Mouse (Mus musculus) forebrain, embryonic 12.5 days (tissue): Measurements from ENCODE around the gene Rnf180. TPM values are rescaled to one million over a fixed set of nuclear protein-coding genes. Genes with fewer than 3 reads are reported as not detected.

Experiments used
- ATAC-seq: fragments of 200-750 bp; cut with Nextera tagmentation; 2 replicates; pipeline ENCODE4 v1.8.0; 2017; ENCODE audit warnings: moderate TSS enrichment; ENCODE audit not compliant: low FRiP score
- H3K27ac ChIP-seq: fragments of 300-500 bp; sonication (generic); 2 replicates; pipeline ENCODE4 v1.5.1; 2016; ENCODE audit warnings: mild to moderate bottlenecking
- H3K27me3 ChIP-seq: fragments of 300-500 bp; sonication (generic); 2 replicates; pipeline ENCODE4 v1.6.1; 2016; ENCODE audit warnings: mild to moderate bottlenecking
- H3K36me3 ChIP-seq: fragments of 300-500 bp; sonication (generic); replicated peaks from 2 replicates; pipeline ENCODE4 v1.6.1; 2016; ENCODE audit warnings: mild to moderate bottlenecking
- H3K4me1 ChIP-seq: fragments of 300-500 bp; sonication (generic); 2 replicates; pipeline ENCODE4 v1.6.1; 2016
- H3K4me2 ChIP-seq: fragments of 300-500 bp; sonication (generic); 2 replicates; pipeline ENCODE4 v1.6.1; 2016; ENCODE audit warnings: mild to moderate bottlenecking, moderate library complexity
- H3K4me3 ChIP-seq: fragments of 300-500 bp; sonication (generic); replicated peaks from 2 replicates; pipeline ENCODE4 v1.5.1; 2016; ENCODE audit warnings: mild to moderate bottlenecking
- H3K9ac ChIP-seq: fragments of 300-500 bp; sonication (generic); 2 replicates; pipeline ENCODE4 v1.6.1; 2016; ENCODE audit warnings: mild to moderate bottlenecking
- H3K9me3 ChIP-seq: fragments of 300-500 bp; sonication (generic); 2 replicates; pipeline ENCODE4 v1.6.1; 2016
- WGBS: fragments of 180-500 bp; shearing (Covaris S2); methylation state at CpG from one replicate; pipeline ENCODE4 v1.1.7; 2016; 5-methylcytosine and 5-hydroxymethylcytosine counted together
- polyA plus RNA-seq: library from polyadenylated mRNA; unstranded; fragments of >200 nt; fragmentation: Nextera tagmentation; extraction: Ambion mirVana; gene quantifications from 2 replicates; pipeline ENCODE4 v1.2.1, GENCODE M21; 2016

Rnf180 gene
- polyA plus RNA-seq, 1 experiment from 2014 or later: 17.9 TPM

DNA sequence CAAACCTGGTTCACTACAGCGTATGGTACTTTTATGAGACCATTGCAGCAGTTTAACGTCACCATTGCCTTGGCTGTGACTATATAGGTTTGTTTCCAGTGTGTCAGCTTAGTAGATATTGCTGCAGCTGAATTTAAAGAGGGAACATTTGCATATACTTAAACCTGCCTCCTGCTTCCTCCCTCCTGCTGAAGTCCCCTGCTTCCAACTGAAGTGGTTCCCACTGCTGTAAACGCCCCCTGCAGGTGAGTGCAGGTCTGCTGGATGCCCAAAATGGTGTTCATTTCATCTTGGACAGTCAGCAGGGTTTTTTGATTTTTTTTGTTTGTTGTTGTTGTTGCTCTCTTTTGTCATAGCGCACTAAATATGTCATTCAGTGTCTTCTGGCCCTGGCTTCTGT lies 140.7 kb downstream of the Rnf180 start:
- Histone ChIP-seq H3K9ac (no peak overlapping the region), H3K4me1 (no peaks in the 10 kb centered on the region), H3K9me3 (no peaks in the 10 kb centered on the region), H3K27ac (no peak overlapping the region), H3K36me3 (no peaks in the 10 kb centered on the region), H3K27me3 (no peaks in the 10 kb centered on the region), H3K4me3 (no peak overlapping the region), H3K4me2 (no peak overlapping the region)
- 56% methylated on average over 4 of the region's 4 CpGs for WGBS
- ATAC-seq: 0 out of 2 replicates have a peak, but pooled peaks have one; percentile 45

DNA sequence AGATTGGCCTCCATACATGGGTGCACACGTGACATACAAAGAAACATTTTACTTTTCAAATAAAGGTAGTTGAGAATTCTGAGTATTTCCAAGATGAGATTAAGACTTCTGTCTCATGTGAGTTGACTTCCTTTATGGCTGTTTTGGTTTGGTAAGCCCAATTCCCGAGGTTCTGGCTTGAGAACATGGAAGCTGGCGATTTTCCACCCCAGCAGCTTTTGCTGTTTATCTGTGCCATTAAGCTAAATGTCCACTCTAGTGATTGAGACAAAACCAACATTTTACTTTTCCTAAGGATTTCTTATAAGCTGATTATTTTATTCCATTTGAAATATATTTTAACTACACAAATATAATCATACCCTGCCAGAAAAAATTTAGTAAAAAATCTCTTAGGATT lies 144.6 kb downstream of the Rnf180 start:
- H3K27ac ChIP-seq: no peak overlapping the region
- WGBS: 90% methylated on average over 3 of the region's 3 CpGs
- H3K4me3 ChIP-seq: no peak overlapping the region

DNA sequence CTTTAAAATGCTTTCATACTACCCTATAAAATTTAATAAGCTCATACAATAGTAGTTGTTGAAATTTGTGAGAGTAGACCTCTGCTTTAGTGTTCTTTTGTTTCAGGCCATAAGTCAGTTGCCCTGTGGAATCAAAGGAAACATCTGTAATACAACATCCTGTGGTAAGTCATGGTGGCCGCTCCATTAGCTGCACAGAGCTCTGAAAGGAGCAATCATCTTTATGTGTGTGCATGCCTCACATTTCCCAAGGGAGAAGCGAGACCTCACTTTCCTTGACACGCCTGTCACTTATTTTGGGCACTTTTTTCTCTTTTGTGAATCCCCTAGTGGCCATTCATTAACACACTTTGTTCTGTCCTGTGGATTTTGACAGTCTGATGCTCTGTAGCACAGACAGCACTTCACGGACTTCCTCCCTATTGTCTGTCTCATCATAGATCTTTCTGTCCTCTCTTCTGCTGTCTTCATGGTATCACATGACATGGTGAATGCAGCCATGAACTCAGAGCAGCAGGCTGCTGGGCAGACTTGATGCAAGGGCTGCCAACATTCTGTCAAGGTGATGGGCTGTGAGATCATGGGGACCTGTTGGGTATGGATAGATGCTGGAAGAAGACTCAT lies 146.7 kb downstream of the Rnf180 start:
- Histone ChIP-seq H3K27ac (no peak overlapping the region), H3K36me3 (no peaks in the 10 kb centered on the region), H3K4me2 (no peak overlapping the region), H3K27me3 (no peaks in the 10 kb centered on the region), H3K9ac (no peak overlapping the region), H3K9me3 (no peaks in the 10 kb centered on the region), H3K4me1 (no peaks in the 10 kb centered on the region; the same call in 1 of the 2 replicates), H3K4me3 (no peak overlapping the region)
- WGBS: 74% methylated on average over 4 of the region's 4 CpGs
- ATAC-seq: no peak

More for the DNA sequence above, 144.6 kb downstream of the Rnf180 start:
- no peaks in the 10 kb centered on the region for H3K27me3 ChIP-seq
- no peaks in the 10 kb centered on the region for H3K9me3 ChIP-seq
- no peak for ATAC-seq
- H3K9ac ChIP-seq: no peak overlapping the region
- H3K4me1 ChIP-seq: no peaks in the 10 kb centered on the region; the same call in 1 of the 2 replicates
- H3K4me2 ChIP-seq: no peak overlapping the region
- no peaks in the 10 kb centered on the region for H3K36me3 ChIP-seq

DNA sequence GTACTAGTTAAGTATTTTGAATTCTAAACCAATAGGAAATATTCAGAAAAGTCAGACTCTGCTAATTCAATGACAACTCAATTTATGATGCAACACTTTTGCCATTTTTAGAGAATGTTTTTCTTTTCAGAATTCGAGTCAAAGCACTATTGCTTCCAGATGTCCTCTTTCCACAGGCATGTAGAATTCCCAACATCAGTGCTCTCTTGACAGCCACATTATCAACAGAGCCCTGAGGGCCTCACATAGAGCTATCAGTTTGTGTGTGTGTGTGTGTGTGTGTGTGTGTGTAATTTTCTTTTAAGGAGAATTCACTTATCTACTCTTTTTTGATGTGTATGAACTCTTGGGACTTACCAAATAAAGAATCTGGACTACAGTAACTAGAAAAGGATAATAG lies 147.8 kb downstream of the Rnf180 start:
- Histone ChIP-seq H3K36me3 (no peaks in the 10 kb centered on the region), H3K27me3 (no peaks in the 10 kb centered on the region), H3K9me3 (no peaks in the 10 kb centered on the region), H3K4me2 (no peak overlapping the region), H3K27ac (no peak overlapping the region), H3K9ac (no peak overlapping the region), H3K4me1 (no peaks in the 10 kb centered on the region; the same call in 1 of the 2 replicates), H3K4me3 (no peak overlapping the region)
- WGBS: 66% methylated on average over 1 of the region's 1 CpGs
- no peak for ATAC-seq

DNA sequence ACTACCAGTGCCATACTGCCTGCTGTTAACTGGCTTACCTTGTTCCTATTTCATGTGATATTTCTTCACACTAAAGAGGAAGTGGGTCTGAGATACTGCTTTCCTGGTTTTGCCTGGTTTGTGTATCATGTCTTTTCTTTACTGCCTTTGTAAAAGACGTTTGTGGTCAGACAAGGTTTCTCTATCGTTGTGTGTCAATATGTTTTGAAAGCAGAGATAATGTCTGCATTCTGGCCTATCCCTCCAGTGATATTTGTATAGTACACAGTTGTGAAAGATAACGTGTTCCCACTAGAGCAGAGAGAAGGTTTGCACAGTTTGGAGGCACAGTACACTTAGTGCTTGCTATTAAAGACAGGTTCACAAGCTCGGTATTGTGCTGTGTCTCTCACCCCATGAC lies 154.7 kb downstream of the Rnf180 start:
- Histone ChIP-seq H3K4me1 (no peaks in the 10 kb centered on the region), H3K4me2 (no peak overlapping the region), H3K9me3 (no peaks in the 10 kb centered on the region), H3K9ac (no peak overlapping the region), H3K4me3 (no peak overlapping the region), H3K27ac (no peak overlapping the region), H3K36me3 (no peaks in the 10 kb centered on the region), H3K27me3 (no peaks in the 10 kb centered on the region)
- ATAC-seq: no peak
- WGBS: 82% methylated on average over 4 of the region's 4 CpGs

DNA sequence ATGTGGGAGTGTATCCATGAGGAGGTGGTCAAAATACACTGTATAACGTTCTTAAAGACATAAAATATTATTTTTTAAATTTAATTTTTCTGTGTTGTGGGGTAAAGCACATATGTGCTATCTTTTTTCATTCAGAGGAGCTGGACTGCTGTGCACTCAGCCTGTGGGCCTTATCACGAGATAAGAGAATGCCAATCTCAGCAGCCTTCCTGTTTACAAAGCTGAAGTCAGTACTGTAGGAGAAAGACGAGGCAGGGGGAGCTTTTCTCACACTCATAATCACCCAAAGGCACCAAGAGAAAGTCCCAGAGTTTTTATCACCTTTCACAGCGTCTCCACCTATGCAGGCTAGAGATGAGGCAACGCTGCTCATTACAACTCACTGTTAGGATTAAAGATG lies 160.2 kb downstream of the Rnf180 start:
- Histone ChIP-seq H3K9ac (no peak overlapping the region), H3K4me2 (no peak overlapping the region), H3K36me3 (no peaks in the 10 kb centered on the region), H3K9me3 (no peaks in the 10 kb centered on the region), H3K4me3 (no peak overlapping the region), H3K27ac (no peak overlapping the region), H3K27me3 (no peaks in the 10 kb centered on the region), H3K4me1 (no peaks in the 10 kb centered on the region)
- 78% methylated on average over 5 of the region's 5 CpGs for WGBS
- ATAC-seq: no peak

DNA sequence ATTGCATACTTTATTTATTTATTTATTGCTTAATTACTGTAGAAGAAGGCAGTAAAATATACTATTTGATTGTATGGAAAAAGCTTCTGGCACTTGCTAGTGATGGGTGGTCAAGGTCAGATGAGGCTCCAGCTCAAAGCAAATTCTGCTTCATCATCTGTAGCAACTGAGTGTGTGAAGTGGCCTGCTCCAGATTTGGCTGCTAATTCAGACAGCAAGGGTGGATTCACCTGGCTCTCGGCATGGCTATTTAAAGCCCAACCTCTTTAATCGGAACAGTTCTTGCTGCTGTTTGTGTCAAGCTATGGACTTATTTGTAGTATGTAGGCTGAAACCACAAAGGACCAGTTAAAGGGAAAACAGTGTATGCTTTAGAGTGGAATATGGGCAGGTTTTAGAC lies 161.8 kb downstream of the Rnf180 start:
- H3K4me2 ChIP-seq: no peak overlapping the region
- no peak overlapping the region for H3K9ac ChIP-seq
- no peaks in the 10 kb centered on the region for H3K27me3 ChIP-seq
- no peaks in the 10 kb centered on the region for H3K4me1 ChIP-seq
- 86% methylated on average over 2 of the region's 2 CpGs for WGBS
- no peak overlapping the region for H3K27ac ChIP-seq
- no peak for ATAC-seq
- no peaks in the 10 kb centered on the region for H3K9me3 ChIP-seq
- no peak overlapping the region for H3K4me3 ChIP-seq
- no peaks in the 10 kb centered on the region for H3K36me3 ChIP-seq

DNA sequence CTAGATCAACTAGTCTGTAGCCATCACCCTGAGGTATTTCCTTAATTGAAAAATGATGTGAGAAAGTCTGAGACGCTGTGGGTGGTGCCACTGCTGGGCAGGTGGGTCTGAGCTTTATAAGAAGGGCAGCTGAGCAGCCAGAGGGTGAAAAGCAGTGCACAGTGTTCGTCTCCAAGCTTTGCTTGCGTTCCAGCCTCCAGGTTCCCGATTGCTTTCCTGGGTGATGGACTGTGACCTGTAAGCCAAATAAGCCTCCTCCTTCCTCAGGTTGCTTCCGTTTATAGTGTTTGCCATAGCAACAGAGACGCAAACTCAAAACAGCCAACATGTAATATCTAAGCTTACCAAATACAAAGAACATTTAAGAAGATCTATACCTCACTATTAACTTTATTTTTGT lies 162.2 kb downstream of the Rnf180 start:
- no peak for ATAC-seq
- Histone ChIP-seq H3K27me3 (no peaks in the 10 kb centered on the region), H3K9me3 (no peaks in the 10 kb centered on the region), H3K4me1 (no peaks in the 10 kb centered on the region), H3K4me2 (no peak overlapping the region), H3K4me3 (no peak overlapping the region), H3K9ac (no peak overlapping the region), H3K36me3 (no peaks in the 10 kb centered on the region), H3K27ac (no peak overlapping the region)
- WGBS: 88% methylated on average over 6 of the region's 6 CpGs

DNA sequence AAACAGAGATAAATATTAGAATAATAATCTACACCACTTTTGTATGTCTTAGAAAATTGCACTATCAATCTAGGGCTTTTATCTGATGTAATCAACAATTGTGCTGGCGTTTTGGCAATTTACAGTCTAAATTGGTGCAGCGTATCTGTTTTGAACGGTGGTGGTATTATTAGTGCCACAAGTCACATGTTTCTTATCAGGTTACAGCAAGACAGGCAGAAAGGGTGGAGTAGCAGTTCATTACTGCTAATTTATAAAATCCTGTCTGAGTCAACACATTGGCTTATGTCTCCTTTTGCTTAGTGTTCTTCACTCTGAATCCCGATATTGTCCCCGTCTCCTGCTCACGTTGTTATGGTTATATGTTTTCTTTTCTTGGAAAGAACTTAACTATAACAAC lies 164.5 kb downstream of the Rnf180 start:
- Histone ChIP-seq H3K27me3 (no peaks in the 10 kb centered on the region), H3K9ac (no peak overlapping the region), H3K27ac (no peak overlapping the region), H3K36me3 (no peaks in the 10 kb centered on the region), H3K4me2 (no peak overlapping the region), H3K9me3 (no peaks in the 10 kb centered on the region), H3K4me3 (no peak overlapping the region), H3K4me1 (no peaks in the 10 kb centered on the region)
- ATAC-seq: no peak
- WGBS: 88% methylated on average over 6 of the region's 6 CpGs

DNA sequence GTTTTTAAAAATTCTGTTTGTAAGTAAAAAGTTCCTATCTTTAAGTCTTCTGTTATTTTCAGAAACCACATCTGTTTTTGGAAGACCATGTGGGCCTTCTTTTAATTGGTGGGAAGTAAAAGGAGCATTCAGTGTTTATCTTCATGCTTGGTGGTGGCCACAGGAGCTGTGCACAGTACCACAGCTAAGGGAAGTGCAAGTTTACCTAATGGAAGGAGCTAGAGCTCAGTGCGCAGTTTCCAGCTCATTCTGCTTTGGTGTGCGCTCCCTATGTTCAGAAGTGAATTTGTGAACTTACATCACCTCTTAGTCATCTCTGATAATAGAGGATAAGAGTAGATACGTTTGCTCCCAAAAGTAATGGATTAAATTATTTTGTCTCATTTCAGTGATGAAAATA lies 172.5 kb downstream of the Rnf180 start:
- no peaks in the 10 kb centered on the region for H3K9me3 ChIP-seq
- no peaks in the 10 kb centered on the region for H3K4me1 ChIP-seq
- ATAC-seq: no peak
- no peak overlapping the region for H3K27ac ChIP-seq
- 89% methylated on average over 3 of the region's 3 CpGs for WGBS
- H3K4me2 ChIP-seq: no peak overlapping the region
- H3K4me3 ChIP-seq: no peak overlapping the region
- no peaks in the 10 kb centered on the region for H3K36me3 ChIP-seq
- H3K9ac ChIP-seq: no peak overlapping the region
- no peaks in the 10 kb centered on the region for H3K27me3 ChIP-seq

DNA sequence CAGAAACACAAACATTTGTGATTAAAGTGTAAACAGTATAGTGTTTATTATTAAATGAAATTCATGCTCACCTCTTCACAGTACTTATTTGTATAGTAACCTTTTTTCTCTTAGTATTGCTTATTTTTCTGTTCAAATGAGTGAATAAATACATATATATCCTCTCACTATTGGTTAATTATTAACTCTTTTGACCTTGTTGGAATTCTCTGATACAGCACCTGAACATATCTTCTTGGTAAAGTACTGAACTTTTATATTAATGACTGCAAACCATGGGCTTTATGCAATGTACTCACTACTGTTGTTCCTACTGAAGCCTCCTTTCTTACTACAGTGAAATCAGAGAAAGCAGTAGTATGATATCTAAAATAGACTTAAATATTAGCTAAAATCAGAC lies 173.0 kb downstream of the Rnf180 start:
- H3K4me1 ChIP-seq: no peaks in the 10 kb centered on the region
- no peak overlapping the region for H3K9ac ChIP-seq
- H3K9me3 ChIP-seq: no peaks in the 10 kb centered on the region
- no peak overlapping the region for H3K4me3 ChIP-seq
- H3K4me2 ChIP-seq: no peak overlapping the region
- H3K27ac ChIP-seq: no peak overlapping the region
- H3K27me3 ChIP-seq: no peaks in the 10 kb centered on the region
- H3K36me3 ChIP-seq: no peaks in the 10 kb centered on the region
- no peak for ATAC-seq

DNA sequence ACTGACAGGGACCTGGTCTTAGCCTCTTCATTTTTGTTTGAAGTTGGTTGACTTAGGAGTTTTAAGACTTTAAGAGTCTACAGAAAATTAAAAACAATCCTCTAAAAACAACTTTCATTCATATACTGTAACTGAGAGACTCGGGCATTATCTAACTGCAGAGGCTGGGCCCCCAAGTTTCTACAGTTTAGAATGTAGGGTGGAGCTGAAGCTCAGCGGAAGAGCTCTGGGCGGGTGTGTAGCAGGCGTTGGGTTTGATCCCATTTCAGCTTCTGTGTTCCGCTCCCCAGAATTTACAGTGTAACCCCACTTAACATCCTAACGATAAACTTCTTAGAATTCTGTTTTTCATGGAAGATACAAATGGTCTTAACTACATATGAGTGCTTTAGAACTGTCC lies 183.0 kb downstream of the Rnf180 start:
- no peak overlapping the region for H3K9ac ChIP-seq
- H3K4me2 ChIP-seq: no peak overlapping the region
- WGBS: 89% methylated on average over 6 of the region's 6 CpGs
- ATAC-seq: no peak
- no peaks in the 10 kb centered on the region for H3K36me3 ChIP-seq
- H3K27ac ChIP-seq: no peak overlapping the region
- no peak overlapping the region for H3K4me3 ChIP-seq
- no peaks in the 10 kb centered on the region for H3K4me1 ChIP-seq
- H3K27me3 ChIP-seq: no peaks in the 10 kb centered on the region
- no peaks in the 10 kb centered on the region for H3K9me3 ChIP-seq

DNA sequence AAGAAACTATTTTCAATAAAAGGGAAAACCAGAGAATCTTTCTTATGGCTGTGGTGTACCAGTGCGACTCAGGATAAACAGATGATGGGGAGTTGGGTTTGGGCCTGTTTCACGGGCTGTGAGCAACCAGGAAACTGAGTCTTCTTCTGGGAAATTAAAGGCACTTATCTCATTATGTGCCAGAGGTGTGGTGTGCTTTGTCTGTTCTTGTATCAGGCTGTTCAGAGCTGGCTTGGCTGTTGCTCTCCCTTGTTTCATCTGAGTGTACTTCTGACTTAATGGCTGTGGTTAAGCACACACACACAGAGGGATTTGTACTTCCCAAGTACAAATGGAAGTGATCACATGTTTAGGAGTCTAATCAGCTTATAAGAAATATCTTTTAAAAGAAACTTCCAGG lies 190.2 kb downstream of the Rnf180 start:
- ATAC-seq: no peak
- H3K9ac ChIP-seq: no peak overlapping the region
- no peak overlapping the region for H3K4me2 ChIP-seq
- no peak overlapping the region for H3K4me3 ChIP-seq
- H3K4me1 ChIP-seq: no peaks in the 10 kb centered on the region
- no peaks in the 10 kb centered on the region for H3K36me3 ChIP-seq
- H3K27me3 ChIP-seq: no peaks in the 10 kb centered on the region
- H3K27ac ChIP-seq: no peak overlapping the region
- WGBS: 96% methylated on average over 2 of the region's 2 CpGs
- no peaks in the 10 kb centered on the region for H3K9me3 ChIP-seq
